ENCODE assay signal across 11 mouse cellular contexts in the genomic region with DNA sequence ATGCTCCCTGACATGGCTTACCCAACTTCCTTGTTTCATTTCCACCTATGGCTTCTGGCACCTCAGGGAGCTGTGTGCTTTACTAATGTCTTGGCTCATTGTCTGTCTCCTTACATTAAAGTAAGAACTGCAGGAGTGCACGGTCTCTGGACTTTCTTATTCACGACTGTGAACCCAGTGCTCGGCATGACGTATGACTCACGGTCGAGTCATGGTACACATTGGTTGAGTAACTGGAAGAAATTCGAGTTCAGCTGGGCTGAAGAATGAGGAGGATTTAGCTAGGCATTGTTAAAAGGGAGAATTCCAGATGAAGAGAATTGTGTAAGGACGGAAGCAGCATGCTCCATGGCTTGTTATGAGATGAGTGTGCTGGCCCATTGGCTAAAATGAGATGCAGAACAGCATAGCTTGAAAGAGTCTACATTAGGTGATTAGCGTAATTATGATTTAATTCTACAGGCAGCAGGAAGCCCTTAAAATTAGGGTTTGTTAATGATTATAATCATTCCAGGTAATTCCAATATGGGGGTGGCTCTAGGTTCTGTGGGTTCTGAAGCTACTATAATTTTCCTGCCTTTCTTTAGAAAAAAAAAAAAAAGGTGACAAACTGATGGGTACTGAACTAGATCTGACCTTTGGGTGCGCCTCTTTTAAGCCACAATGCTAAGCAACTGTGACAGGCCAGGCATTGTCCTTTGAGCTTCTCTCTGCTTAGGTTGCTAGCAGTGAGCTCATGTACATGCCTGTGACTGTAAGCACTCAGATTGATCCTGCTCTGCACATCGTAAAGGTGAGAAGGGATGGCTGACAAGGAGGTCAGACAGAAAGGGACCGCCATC.
DNase-seq lines count a peak whose midpoint lies in the region; ATAC-seq and TF ChIP-seq lines count a peak whose summit lies in the region.
"Had no signal": no experiment of that assay in that cellular context is flagged by ENCODE, and none has a peak within 500 bp of the region (broad histone marks: within the 10 kb centered on the region; RNA-seq: fewer than 3 reads in every experiment).

No protein-coding gene starts in this region.

- no peaks in the 10 kb centered on the region for H3K27me3 ChIP-seq in embryonic facial prominence, embryonic 13.5 days
- H3K27me3 ChIP-seq in embryonic facial prominence, embryonic 10.5 days (replicated peaks; ENCODE audit: low read depth, poor library complexity, severe bottlenecking), result no peaks in the 10 kb centered on the region
- H3K27me3 ChIP-seq in liver, embryonic 14.5 days (ENCODE audit: control insufficient read depth, insufficient read depth, low read length), result no peaks in the 10 kb centered on the region
- no peaks in the 10 kb centered on the region for H3K27me3 ChIP-seq in intestine, embryonic 16.5 days (replicated peaks; ENCODE audit: control insufficient read depth, insufficient read depth, low read length)
- no peaks in the 10 kb centered on the region for H3K27me3 ChIP-seq in kidney, embryonic 15.5 days

- H3K27ac ChIP-seq in embryonic facial prominence, embryonic 13.5 days, result 0 out of 2 replicates have a peak overlapping the region, but pooled peaks have one; percentile 39
- no peak overlapping the region for H3K27ac ChIP-seq in embryonic facial prominence, embryonic 10.5 days (replicated peaks)
- H3K27ac ChIP-seq in liver, embryonic 14.5 days, result peak overlapping the region; percentile 72
- no peak overlapping the region for H3K27ac ChIP-seq in intestine, embryonic 16.5 days (ENCODE audit: low read length)
- H3K27ac ChIP-seq in kidney, embryonic 15.5 days, result no peak overlapping the region

- no peak overlapping the region for H3K9ac ChIP-seq in embryonic facial prominence, embryonic 13.5 days
- H3K9ac ChIP-seq in liver, embryonic 14.5 days (replicated peaks), result no peak overlapping the region
- H3K9ac ChIP-seq in intestine, embryonic 16.5 days (ENCODE audit: low read depth, low read length), result no peak overlapping the region
- no peak overlapping the region for H3K9ac ChIP-seq in kidney, embryonic 15.5 days

- H3K4me2 ChIP-seq in embryonic facial prominence, embryonic 13.5 days, result peak overlapping the region; percentile 37
- H3K4me2 ChIP-seq in liver, embryonic 14.5 days (ENCODE audit: low read depth), result peak overlapping the region; percentile 38
- no peak overlapping the region for H3K4me2 ChIP-seq in intestine, embryonic 16.5 days (ENCODE audit: low read depth, low read length)
- no peak overlapping the region for H3K4me2 ChIP-seq in kidney, embryonic 15.5 days

- DNase-seq in embryonic facial prominence, embryonic 10.5 days (ENCODE audit: low spot score), result no peak
- peak; percentile 15 for DNase-seq in urinary bladder, postnatal 14 days (ENCODE audit: low spot score)
- no peak for DNase-seq in urinary bladder, postnatal 25 days (ENCODE audit: low spot score)
- DNase-seq in liver, embryonic 14.5 days (ENCODE audit: low read depth in 3 of 3, low spot score in 3 of 3), result no peak
- DNase-seq in yolk sac, embryonic 10.5 days (ENCODE audit: low spot score), result no peak
- DNase-seq: gastrocnemius, postnatal 10 days; thymus, adult 18-20 months had no signal

- WGBS in embryonic facial prominence, embryonic 13.5 days, result 67% methylated on average over 12 of the region's 12 CpGs
- WGBS in embryonic facial prominence, embryonic 10.5 days, result 83% methylated on average over 12 of the region's 12 CpGs
- 75% methylated on average over 12 of the region's 12 CpGs for WGBS in liver, embryonic 14.5 days (ENCODE audit: insufficient replicate concordance)
- 66% methylated on average over 12 of the region's 12 CpGs for WGBS in intestine, embryonic 16.5 days
- 80% methylated on average over 12 of the region's 12 CpGs for WGBS in kidney, embryonic 15.5 days

- TF ChIP-seq CTCF in liver, embryonic 14.5 days (IDR thresholded peaks at IDR 0.05; ENCODE audit: low read depth), result no peak

- TF ChIP-seq EP300 in liver, embryonic 14.5 days (IDR thresholded peaks at IDR 0.05; ENCODE audit: low read depth), result no peak

- no peaks in the 10 kb centered on the region for H3K9me3 ChIP-seq in embryonic facial prominence, embryonic 13.5 days
- H3K9me3 ChIP-seq in embryonic facial prominence, embryonic 10.5 days, result no peaks in the 10 kb centered on the region
- H3K9me3 ChIP-seq in liver, embryonic 14.5 days (ENCODE audit: control insufficient read depth, low read length), result peaks cover 8% of the 10 kb centered on the region
- no peaks in the 10 kb centered on the region for H3K9me3 ChIP-seq in intestine, embryonic 16.5 days (ENCODE audit: control insufficient read depth, low read length)
- H3K9me3 ChIP-seq in kidney, embryonic 15.5 days (replicated peaks), result no peaks in the 10 kb centered on the region

- peaks cover 12% of the 10 kb centered on the region for H3K4me1 ChIP-seq in embryonic facial prominence, embryonic 13.5 days
- H3K4me1 ChIP-seq in embryonic facial prominence, embryonic 10.5 days, result peaks cover 5% of the 10 kb centered on the region
- H3K4me1 ChIP-seq in liver, embryonic 14.5 days (replicated peaks; ENCODE audit: control insufficient read depth in 2 of 2, insufficient read depth in 2 of 2, low read length in 1 of 2), result peaks cover 31 to 38% of the 10 kb centered on the region in 2 experiments
- no peaks in the 10 kb centered on the region for H3K4me1 ChIP-seq in intestine, embryonic 16.5 days (ENCODE audit: control insufficient read depth, insufficient read depth, low read length)
- no peaks in the 10 kb centered on the region for H3K4me1 ChIP-seq in kidney, embryonic 15.5 days

- H3K4me3 ChIP-seq in embryonic facial prominence, embryonic 13.5 days, result no peak overlapping the region
- H3K4me3 ChIP-seq in embryonic facial prominence, embryonic 10.5 days, result no peak overlapping the region
- no peak overlapping the region for H3K4me3 ChIP-seq in liver, embryonic 14.5 days (ENCODE audit: insufficient read depth in 1 of 2, low read depth in 2 of 2, low read length in 2 of 2)
- H3K4me3 ChIP-seq in intestine, embryonic 16.5 days (ENCODE audit: low read length), result no peak overlapping the region
- H3K4me3 ChIP-seq in kidney, embryonic 15.5 days (replicated peaks), result no peak overlapping the region

- ATAC-seq in embryonic facial prominence, embryonic 13.5 days (ENCODE audit: insufficient number of reproducible peaks, insufficient read depth, low FRiP score, low TSS enrichment, low read depth), result no peak
- ATAC-seq in liver, embryonic 14.5 days (ENCODE audit: insufficient read depth), result no peak; the same call in 1 of the 2 replicates
- ATAC-seq in intestine, embryonic 16.5 days, result no peak; the same call in 1 of the 2 replicates
- ATAC-seq in kidney, embryonic 15.5 days (replicated peaks; ENCODE audit: low FRiP score), result no peak
- ATAC-seq: CD4-positive, CD25-positive, alpha-beta regulatory T cell, adult 4 months had no signal

- H3K36me3 ChIP-seq in embryonic facial prominence, embryonic 13.5 days, result no peaks in the 10 kb centered on the region
- no peaks in the 10 kb centered on the region for H3K36me3 ChIP-seq in embryonic facial prominence, embryonic 10.5 days (replicated peaks)
- H3K36me3 ChIP-seq in liver, embryonic 14.5 days (replicated peaks; ENCODE audit: control insufficient read depth, insufficient read depth, low read depth), result no peaks in the 10 kb centered on the region
- no peaks in the 10 kb centered on the region for H3K36me3 ChIP-seq in intestine, embryonic 16.5 days (ENCODE audit: control insufficient read depth, insufficient read depth, low read length)
- H3K36me3 ChIP-seq in kidney, embryonic 15.5 days, result no peaks in the 10 kb centered on the region

Comparison
In these comparisons a context has a peak if more than half of its experiments do, and no peak if none do; other contexts are left out.
1. H3K27ac ChIP-seq: peak in embryonic facial prominence, embryonic 13.5 days (single experiment) and liver, embryonic 14.5 days (single experiment); none in embryonic facial prominence, embryonic 10.5 days (single experiment), intestine, embryonic 16.5 days (single experiment) and kidney, embryonic 15.5 days (single experiment).
2. H3K4me2 ChIP-seq: peak in embryonic facial prominence, embryonic 13.5 days (single experiment) and liver, embryonic 14.5 days (single experiment); none in intestine, embryonic 16.5 days (single experiment) and kidney, embryonic 15.5 days (single experiment).